Mouse (Mus musculus): ENCODE data around the gene Magi2. TPM values are rescaled to one million over a fixed set of nuclear protein-coding genes. Genes with fewer than 3 reads are reported as not detected.
"Not testable (repeated sequence)": the region's sequence is repeated elsewhere in the genome, so short reads cannot be mapped to it uniquely, and the experiment has no call there.

The Magi2 gene
- total RNA-seq, 2 experiments from 2014 or later = 92.3 to 96.4 TPM

DNA sequence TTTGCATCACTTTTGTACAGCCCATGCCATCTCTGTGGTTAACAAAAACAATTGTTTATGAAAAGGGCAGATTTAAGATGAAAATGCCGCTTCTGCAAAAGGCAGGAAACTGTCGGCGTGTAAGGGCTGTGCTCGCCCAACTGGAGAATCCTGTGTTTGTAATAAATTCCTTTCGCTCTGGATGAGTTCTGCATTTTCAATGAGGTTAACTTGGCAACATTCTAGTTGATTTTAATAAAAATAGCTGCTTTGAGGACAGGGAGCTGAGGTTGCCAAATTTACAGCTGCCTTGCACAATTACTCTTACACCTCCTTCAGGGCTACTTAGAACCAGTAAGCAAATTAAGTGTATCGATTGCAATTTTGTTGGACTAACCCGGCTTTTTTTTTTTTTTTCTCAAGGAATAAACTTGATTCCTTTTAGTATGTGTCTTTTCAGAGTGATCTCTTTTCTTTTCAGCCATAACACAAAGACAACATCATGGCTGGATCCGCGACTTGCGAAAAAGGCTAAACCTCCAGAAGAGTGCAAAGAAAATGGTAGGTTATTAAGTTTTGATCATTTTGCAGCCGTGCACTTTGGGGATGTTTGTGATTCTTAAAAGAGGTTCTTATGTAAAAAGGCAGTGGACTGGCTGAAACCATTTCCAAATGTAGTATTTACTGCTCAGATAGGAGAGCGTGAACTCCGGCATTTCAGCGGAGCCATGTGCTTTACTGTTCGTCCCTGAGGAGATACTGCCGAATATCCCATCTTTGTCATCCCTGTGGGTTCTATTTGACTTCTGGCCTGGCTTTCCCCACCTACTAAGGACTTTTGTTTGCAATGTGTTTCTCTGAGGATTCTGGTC is 1001.3 kb downstream of the Magi2 start:
- peak in 1 of 2 experiments; percentile 26 for DNase-seq (ENCODE audit: low spot score in 2 of 2)

- DNase-seq (ENCODE audit: low spot score in 2 of 2) = no peak
These were observed 1005.1 kb downstream of the Magi2 start for GRCm38 (mm10) chr5:20231908-20232307.

GRCm38 (mm10) chr5:20241523-20241922 is 1014.7 kb downstream of the Magi2 start:
- no peak for DNase-seq (ENCODE audit: low spot score in 2 of 2)

- DNase-seq (ENCODE audit: low spot score in 2 of 2) = no peak
These were observed 1015.7 kb downstream of the Magi2 start for GRCm38 (mm10) chr5:20242496-20242895.

DNA sequence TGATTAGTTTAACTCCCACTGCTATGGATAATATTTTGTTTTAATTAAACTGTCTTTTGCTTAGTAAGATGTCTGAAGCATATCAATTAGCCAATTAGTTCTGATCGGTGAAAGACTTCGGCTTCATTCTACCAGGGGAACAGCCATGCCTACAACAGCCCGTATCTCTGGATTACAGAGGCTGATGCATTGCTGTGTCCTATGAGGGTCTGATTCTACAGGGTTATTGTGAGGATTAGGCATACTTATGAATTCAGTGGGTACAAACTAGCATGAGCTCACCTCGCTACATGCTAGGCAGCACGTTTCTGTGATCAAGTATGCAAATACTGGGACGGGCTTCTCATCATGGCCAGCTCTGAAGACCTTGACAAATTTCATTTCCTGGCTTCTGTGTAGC is 1022.5 kb downstream of the Magi2 start:
- no peak for DNase-seq (ENCODE audit: low spot score in 2 of 2)

DNA sequence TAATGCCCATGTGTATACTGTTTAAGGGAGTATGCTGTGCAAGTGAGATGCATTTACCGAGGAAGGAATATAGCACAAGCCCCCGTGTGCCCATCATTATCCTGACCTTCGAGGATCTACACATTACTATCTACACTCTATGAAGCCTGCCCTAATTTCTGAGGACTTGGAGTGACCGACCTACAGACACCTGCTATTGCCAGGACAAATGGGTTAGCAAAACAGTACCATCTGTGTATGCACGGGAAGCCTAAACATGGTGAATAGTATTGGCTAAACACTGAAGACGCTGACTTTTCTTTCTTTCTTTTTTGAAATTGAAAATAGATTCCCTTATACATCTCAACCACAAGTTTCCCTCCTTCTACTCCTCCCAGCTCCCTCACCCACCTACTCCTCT is 1024.7 kb downstream of the Magi2 start:
- DNase-seq (ENCODE audit: low spot score in 2 of 2) = no peak

DNA sequence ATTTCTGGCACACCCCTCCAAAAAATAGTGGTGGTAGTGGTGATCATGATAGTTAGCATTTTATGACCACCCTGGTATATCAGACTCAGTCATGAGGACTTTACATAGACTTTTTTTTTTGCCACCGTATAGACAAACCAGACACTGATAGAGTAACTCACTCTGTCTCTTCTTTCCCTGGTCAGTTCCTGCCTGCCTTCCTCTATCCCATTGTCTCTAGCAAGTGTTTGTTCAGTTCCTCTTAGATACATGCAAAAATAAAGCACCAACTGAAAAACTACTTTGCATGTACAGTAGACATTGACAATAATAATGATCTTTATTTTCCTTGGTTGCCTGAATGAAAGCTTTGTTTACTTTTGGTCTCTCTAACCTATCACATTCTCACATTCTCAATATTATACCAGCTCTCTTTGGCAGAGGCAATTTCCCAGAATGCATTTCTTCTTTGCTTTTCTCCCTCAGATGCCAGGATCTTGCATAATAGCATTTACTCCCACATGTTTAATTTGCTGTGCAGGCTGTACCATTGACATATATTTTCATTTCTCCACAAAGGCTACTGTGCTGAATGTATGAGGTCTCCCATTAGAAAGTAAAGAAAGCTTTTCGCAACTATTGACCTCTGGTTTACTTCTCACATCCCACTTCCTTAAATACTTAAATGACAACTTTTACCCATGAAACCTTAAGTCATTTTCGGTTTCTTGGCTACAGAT is 1029.5 kb downstream of the Magi2 start:
- no peak for DNase-seq (ENCODE audit: low spot score in 2 of 2)

- no peak for DNase-seq (ENCODE audit: low spot score in 2 of 2)
These were observed 1030.1 kb downstream of the Magi2 start for GRCm38 (mm10) chr5:20256933-20257332.

DNA sequence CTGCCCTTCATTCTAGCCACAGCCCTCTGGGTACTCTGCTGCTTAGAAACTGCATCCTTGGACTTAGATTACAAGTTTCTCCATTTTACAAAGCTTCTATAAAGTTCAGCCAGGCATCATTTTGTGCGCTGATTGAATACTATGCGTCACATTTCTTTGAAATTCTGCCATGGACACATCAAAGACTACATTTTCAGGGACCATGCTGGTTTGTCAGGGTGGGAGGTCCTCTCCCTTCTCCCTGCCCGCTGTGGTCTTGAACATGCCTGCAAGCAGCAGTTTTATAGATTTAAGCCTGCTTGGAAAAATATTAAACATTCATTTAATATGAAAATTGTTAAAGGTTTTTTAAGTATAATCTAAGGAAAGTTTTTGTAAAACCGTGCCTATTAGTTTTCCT is 1030.6 kb downstream of the Magi2 start:
- DNase-seq (ENCODE audit: low spot score in 2 of 2) = no peak

GRCm38 (mm10) chr5:20259719-20260118 is 1032.9 kb downstream of the Magi2 start:
- DNase-seq (ENCODE audit: low spot score in 2 of 2) = no peak

DNA sequence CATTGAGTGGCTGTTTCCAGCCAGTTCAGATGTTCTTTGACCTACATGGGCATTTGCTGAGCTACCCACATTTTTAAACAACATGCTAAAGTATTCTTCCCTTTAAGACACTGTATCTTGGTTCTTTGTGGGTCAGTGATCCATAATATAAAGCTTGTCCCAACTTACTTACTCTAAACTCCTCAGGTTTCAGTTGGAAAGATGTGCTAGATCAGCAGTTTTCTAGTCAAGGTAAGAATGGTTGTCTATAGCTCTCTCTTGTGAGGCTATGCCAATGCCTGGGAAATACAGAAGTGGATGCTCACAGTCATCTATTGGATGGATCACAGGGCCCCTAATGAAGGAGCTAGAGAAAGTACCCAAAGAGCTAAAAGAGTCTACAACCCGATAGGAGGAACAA is 1045.8 kb downstream of the Magi2 start:
- not testable (repeated sequence) for DNase-seq (ENCODE audit: low spot score in 2 of 2)

- no peak for DNase-seq (ENCODE audit: low spot score in 2 of 2)
These were observed 1048.8 kb downstream of the Magi2 start for GRCm38 (mm10) chr5:20275632-20276031.

GRCm38 (mm10) chr5:20285080-20285840 is 1058.4 kb downstream of the Magi2 start:
- peak in 1 of 2 experiments; percentile 12 for DNase-seq (ENCODE audit: low spot score in 2 of 2)

DNA sequence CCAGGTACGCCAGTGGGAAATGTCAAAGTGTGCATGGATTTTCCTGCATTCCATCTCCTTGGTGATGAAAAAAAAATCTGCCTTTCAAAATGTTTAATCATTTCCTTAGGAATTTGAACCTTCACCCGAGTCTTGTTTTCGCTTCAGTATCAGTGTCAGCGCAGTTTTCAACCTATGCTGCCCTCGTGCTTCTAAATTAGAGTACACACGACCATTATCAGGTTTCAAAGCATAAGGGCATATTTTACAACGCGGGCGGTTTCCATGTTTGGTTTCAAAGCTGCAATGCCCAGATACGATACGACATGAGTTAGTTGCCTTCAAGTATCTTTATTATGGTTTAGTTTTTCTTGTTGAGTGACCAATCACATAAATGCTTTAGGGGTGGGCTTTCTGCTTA is 1067.7 kb downstream of the Magi2 start:
- no peak for DNase-seq (ENCODE audit: low spot score in 2 of 2)

DNA sequence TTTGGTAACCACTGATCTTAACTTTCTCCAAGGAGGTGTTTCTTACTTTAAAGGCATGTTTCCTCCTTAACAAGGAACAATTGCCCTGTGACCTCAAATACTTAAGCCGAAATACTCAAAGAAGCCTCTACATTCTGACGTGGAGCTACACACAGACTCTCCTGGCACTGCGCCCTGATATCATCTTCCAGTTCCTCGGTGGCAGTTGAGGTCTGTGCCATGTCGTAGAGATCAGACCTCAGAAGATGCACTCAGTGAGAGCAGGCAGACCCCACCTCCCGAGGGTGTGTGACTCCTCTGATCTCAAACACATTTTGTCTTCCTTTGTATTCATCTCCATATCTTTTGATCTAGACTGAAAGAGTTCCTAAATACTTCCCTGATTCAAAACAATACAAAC is 1073.0 kb downstream of the Magi2 start:
- DNase-seq (ENCODE audit: low spot score in 2 of 2) = no peak

GRCm38 (mm10) chr5:20303056-20303965 is 1076.5 kb downstream of the Magi2 start:
- no peak for DNase-seq (ENCODE audit: low spot score in 2 of 2)

DNA sequence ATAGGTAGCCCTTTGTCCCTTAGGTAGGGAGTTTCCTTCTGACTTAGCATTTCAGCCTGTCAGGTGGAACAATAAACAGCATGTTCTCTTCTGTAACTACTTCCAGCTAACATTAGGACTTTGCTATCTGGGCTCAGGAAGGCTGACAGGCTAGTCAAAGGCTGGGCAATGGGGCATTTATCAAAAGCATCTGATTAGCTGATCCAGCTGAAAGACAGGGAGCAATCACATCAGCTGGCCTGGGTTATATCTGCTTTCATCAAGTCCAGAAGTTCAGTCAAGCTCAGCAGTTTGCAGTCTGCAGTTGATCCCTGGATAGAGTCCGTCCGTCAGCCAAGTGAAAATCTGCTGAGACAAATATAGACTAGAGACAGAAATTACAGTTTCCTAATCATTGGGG is 1094.1 kb downstream of the Magi2 start:
- DNase-seq (ENCODE audit: low spot score in 2 of 2) = no peak

DNA sequence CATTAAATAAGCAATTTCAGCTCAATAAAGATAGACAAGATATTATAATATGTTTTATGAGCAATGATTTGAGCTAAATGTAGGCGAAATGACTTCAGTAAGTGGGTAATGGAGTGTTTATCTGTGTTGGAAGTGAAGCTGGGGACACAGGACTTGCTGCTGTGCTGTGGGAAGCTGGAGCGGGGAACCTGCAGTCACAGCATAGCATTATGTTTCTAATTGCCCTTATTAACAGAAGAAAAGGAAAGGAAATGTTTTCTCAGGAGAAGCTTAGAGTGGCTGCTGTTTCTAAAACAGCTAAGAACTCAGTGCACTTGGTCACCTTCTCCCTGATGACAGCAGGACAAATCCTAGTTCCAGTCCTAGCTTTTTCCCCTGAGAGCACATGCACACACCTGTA is 1098.5 kb downstream of the Magi2 start:
- DNase-seq (ENCODE audit: low spot score in 2 of 2) = no peak

- DNase-seq (ENCODE audit: low spot score in 2 of 2) = no peak
These were observed 1102.1 kb downstream of the Magi2 start for GRCm38 (mm10) chr5:20328901-20329300.

DNA sequence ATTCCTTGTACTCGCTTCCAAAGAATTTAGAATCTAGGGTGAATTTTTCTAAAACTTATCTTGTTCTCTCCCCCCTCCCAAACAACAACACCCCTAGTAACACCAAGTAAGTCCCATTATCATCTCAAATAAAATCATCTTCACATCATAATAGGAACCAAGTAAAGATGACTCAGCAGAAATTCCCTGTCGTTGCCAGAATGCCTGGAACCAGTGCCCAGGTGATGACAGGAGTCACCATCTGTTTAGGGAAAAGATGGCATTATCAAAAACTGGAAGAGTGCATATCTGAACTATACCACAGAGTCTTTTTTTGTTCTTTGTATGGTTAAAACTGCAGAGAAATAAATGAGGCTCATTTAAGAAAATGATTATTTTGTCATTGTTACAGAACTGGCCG is 1103.2 kb downstream of the Magi2 start:
- DNase-seq (ENCODE audit: low spot score in 2 of 2) = no peak

- no peak for DNase-seq (ENCODE audit: low spot score in 2 of 2)
These were observed 1105.7 kb downstream of the Magi2 start for GRCm38 (mm10) chr5:20332574-20332973.

All from layer of hippocampus, postnatal 10 days (tissue).